Mouse (Mus musculus) embryonic facial prominence, embryonic 14.5 days (tissue): ENCODE results near the gene Mfsd4a. TPM values are rescaled to one million over a fixed set of nuclear protein-coding genes. Genes with fewer than 3 reads are reported as not detected.

Experiments used
- ATAC-seq: fragments of 200-750 bp; cut with Nextera tagmentation; 2 replicates; pipeline ENCODE4 v1.8.0; 2017; ENCODE audit warnings: low read depth, moderate number of reproducible peaks, moderate TSS enrichment
- DNase-seq: peaks from one replicate; pipeline ENCODE4 v3.0.0-alpha.2; 2015; ENCODE audit warnings: low spot score
- H3K27ac ChIP-seq: fragments of 300-500 bp; sonication (generic); replicated peaks from 2 replicates; pipeline ENCODE4 v1.5.1; 2014; ENCODE audit warnings: low read depth, mild to moderate bottlenecking, low read length, moderate library complexity
- H3K27me3 ChIP-seq: fragments of 300-500 bp; sonication (generic); replicated peaks from 2 replicates; pipeline ENCODE4 v1.6.1; 2014; ENCODE audit warnings: low read length; ENCODE audit not compliant: control insufficient read depth, insufficient read depth
- H3K36me3 ChIP-seq: fragments of 300-500 bp; sonication (generic); 2 replicates; pipeline ENCODE4 v1.6.1; 2014; ENCODE audit warnings: low read length, mixed read lengths; ENCODE audit not compliant: control insufficient read depth, insufficient read depth
- H3K4me1 ChIP-seq: fragments of 300-500 bp; sonication (generic); 2 replicates; pipeline ENCODE4 v1.6.1; 2014; ENCODE audit warnings: antibody characterized with exemption, low read length; ENCODE audit not compliant: control insufficient read depth, insufficient read depth
- H3K4me2 ChIP-seq: fragments of 300-500 bp; sonication (generic); 2 replicates; pipeline ENCODE4 v1.6.1; 2014; ENCODE audit warnings: low read depth, mild to moderate bottlenecking, low read length, moderate library complexity, mixed read lengths
- H3K4me3 ChIP-seq: fragments of 300-500 bp; sonication (generic); 2 replicates; pipeline ENCODE4 v1.5.1; 2014; ENCODE audit warnings: low read depth, mild to moderate bottlenecking, low read length
- H3K9ac ChIP-seq: fragments of 300-500 bp; sonication (generic); 2 replicates; pipeline ENCODE4 v1.6.1; 2014; ENCODE audit warnings: low read depth, mild to moderate bottlenecking, low read length, moderate library complexity, mixed read lengths
- H3K9me3 ChIP-seq: fragments of 300-500 bp; sonication (generic); 2 replicates; pipeline ENCODE4 v1.6.1; 2016; ENCODE audit warnings: low read length; ENCODE audit not compliant: control insufficient read depth
- whole genome bisulfite sequencing: fragments of 180-500 bp; shearing (Covaris S2); extraction: QIAGEN DNeasy Blood & Tissue Kit; methylation state at CpG from one replicate; pipeline ENCODE4 v1.1.7; 2014; 5-methylcytosine and 5-hydroxymethylcytosine counted together
- polyA plus RNA-seq: library from polyadenylated mRNA; unstranded; fragments of >200 nt; fragmentation: Nextera tagmentation; extraction: Ambion mirVana; gene quantifications from 2 replicates; pipeline ENCODE4 v1.2.1, GENCODE M21; 2014

Gene Mfsd4a
- polyA plus RNA-seq, 1 experiment from 2014 or later, result 13.3 TPM

DNA sequence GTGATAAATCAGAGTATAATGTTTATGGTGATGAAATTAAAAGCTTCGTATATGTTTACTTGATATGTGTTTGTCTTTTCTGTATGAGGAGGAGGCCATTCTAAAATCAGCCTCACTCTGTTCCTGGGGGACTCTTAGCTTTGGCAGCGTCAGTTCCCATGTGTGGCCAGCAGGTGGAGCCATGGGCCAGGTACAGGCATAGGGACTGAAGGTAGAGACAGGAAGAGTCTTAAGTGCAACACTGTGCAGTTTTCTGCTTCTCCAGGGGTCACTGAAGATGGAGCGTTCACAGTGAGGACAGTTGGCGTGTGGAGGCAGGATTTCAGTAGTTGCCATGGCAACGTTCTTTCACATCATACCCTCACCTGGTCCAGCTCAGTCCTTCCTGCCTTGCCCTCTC is 85.0 kb downstream of the Mfsd4a start:
- H3K4me3 ChIP-seq, result no peak overlapping the region
- H3K27ac ChIP-seq, result no peak overlapping the region
- WGBS, result 10% methylated on average over 5 of the region's 5 CpGs
- H3K4me2 ChIP-seq, result no peak overlapping the region
- ATAC-seq, result peak; percentile 67; the same call in 1 of the 2 replicates
- no peaks in the 10 kb centered on the region for H3K4me1 ChIP-seq
- no peaks in the 10 kb centered on the region for H3K36me3 ChIP-seq
- H3K9ac ChIP-seq, result no peak overlapping the region
- H3K9me3 ChIP-seq, result no peaks in the 10 kb centered on the region
- no peak for DNase-seq
- no peaks in the 10 kb centered on the region for H3K27me3 ChIP-seq

DNA sequence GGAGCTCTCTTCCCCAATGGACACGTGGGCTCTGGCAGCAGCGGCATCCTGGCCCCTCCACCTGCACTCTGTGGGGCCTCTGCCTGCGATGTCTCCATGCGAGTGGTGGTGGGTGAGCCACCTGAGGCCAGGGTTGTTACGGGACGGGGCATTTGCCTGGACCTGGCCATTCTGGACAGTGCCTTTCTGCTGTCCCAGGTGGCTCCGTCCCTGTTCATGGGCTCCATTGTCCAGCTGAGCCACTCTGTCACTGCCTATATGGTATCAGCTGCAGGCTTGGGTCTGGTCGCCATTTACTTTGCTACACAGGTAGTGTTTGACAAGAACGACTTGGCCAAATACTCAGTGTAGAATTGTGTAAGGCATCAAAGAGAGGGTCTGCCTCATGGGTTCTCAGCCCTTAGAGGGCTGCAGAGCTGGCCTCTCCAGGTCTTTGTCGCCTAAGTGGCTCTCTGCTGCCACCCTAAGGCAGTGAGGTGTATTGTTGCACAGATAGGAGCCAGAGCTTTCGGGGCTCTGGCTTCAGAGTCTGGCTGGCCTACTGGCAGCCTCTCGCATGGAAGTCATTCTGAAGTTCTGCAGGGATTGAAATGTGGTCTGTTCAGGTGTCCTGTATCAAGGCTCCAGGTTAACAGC is 86.4 kb downstream of the Mfsd4a start:
- H3K4me2 ChIP-seq, result no peak overlapping the region
- no peak overlapping the region for H3K27ac ChIP-seq
- no peaks in the 10 kb centered on the region for H3K9me3 ChIP-seq
- no peaks in the 10 kb centered on the region for H3K27me3 ChIP-seq
- no peak for DNase-seq
- peak; percentile 68; the same call in 1 of the 2 replicates for ATAC-seq
- no peak overlapping the region for H3K9ac ChIP-seq
- no peak overlapping the region for H3K4me3 ChIP-seq
- 46% methylated on average over 12 of the region's 12 CpGs for WGBS
- H3K36me3 ChIP-seq, result no peaks in the 10 kb centered on the region
- no peaks in the 10 kb centered on the region for H3K4me1 ChIP-seq

DNA sequence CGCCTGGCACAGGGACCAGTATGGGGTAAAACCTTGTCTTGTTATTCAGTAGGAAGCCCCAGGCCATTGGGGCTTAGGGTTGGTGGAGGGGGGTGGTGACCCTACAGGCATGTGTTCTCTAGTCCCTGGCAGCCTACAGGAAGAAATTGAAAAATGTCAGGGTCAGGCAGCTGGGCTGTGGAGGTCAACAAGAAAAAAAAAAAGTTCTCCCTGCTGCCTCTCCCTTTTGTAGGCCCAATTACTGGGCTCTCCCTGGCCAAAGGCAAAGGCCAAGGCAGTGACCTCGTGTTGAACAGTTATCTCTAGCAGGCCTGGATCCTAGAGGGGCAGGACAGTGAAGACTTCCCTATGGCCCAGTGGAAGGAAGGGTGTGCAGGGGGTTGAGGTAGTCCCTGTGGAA is 87.4 kb downstream of the Mfsd4a start:
- DNase-seq (no peak), ATAC-seq (no peak)
- 27% methylated on average over 2 of the region's 2 CpGs for WGBS
- Histone ChIP-seq H3K9ac (no peak overlapping the region), H3K9me3 (no peaks in the 10 kb centered on the region), H3K27ac (no peak overlapping the region), H3K4me1 (no peaks in the 10 kb centered on the region), H3K4me3 (no peak overlapping the region), H3K36me3 (no peaks in the 10 kb centered on the region), H3K4me2 (no peak overlapping the region), H3K27me3 (no peaks in the 10 kb centered on the region)

DNA sequence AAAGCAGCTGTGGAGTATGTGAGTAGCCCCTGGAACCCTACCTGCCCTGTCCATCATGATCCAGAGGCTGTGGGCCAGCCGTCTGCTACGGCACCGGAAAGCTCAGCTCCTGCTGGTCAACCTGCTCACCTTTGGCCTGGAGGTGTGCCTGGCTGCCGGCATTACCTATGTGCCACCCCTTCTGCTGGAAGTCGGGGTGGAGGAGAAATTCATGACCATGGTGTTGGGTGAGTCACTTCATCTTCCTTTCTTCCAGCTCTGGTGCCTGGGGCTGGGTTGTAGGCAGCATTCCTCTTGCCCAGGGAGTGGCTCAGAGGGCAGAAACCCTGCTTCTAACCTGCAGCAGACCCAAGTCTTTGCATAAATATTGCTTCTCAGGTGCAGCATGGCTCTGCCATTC is 91.0 kb downstream of the Mfsd4a start:
- DNase-seq (no peak), ATAC-seq (no peak)
- H3K9ac ChIP-seq, result no peak overlapping the region
- H3K9me3 ChIP-seq, result no peaks in the 10 kb centered on the region
- 0 out of 2 replicates have a peak, but pooled peaks cover 7% of the 10 kb centered on the region for H3K4me1 ChIP-seq
- WGBS, result 85% methylated on average over 5 of the region's 5 CpGs
- no peak overlapping the region for H3K4me2 ChIP-seq
- no peaks in the 10 kb centered on the region for H3K36me3 ChIP-seq
- no peaks in the 10 kb centered on the region for H3K27me3 ChIP-seq
- no peak overlapping the region for H3K4me3 ChIP-seq
- no peak overlapping the region for H3K27ac ChIP-seq

DNA sequence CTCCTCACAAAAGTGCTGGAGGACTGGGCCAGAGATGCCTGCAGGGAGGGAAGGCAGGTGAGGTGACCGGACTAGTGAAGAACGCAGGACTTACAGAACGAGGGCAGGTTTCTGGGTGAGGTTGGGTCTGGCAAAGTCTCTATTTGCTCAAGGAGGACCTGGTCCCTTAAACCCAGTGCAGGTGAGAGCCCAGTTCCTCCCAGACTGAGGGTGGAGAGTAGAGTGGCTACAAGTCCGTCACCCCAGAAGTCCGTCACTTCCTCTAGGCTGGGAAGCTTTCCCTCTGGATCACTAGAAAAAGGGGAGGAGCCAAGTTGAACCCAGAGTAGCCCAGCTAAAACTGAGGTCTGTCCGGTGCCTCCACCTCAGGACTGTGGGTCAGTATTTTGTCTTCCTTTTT is 93.9 kb downstream of the Mfsd4a start:
- 0 out of 2 replicates have a peak, but pooled peaks cover 2% of the 10 kb centered on the region for H3K27me3 ChIP-seq
- no peaks in the 10 kb centered on the region for H3K9me3 ChIP-seq
- no peak overlapping the region for H3K27ac ChIP-seq
- peaks cover 18% of the 10 kb centered on the region for H3K4me1 ChIP-seq
- H3K9ac ChIP-seq, result no peak overlapping the region
- no peak overlapping the region for H3K4me2 ChIP-seq
- no peak for DNase-seq
- H3K36me3 ChIP-seq, result no peaks in the 10 kb centered on the region
- H3K4me3 ChIP-seq, result no peak overlapping the region
- 76% methylated on average over 5 of the region's 6 CpGs for WGBS
- ATAC-seq, result no peak

Other genes starting within 250 kb of the Mfsd4a start
- gene Slc41a1, start 240.6 kb downstream of the Mfsd4a start, polyA plus RNA-seq, result 18.0 and 19.5 TPM in 2 replicates
- 24.1 and 24.4 TPM in 2 replicates for gene Rab29, start 200.8 kb downstream of the Mfsd4a start, polyA plus RNA-seq
- gene Nucks1, start 157.5 kb downstream of the Mfsd4a start, polyA plus RNA-seq, result 45.1 and 48.9 TPM in 2 replicates
- 8.5 and 11.0 TPM in 2 replicates for gene Slc45a3, start 105.1 kb downstream of the Mfsd4a start, polyA plus RNA-seq
- 27.6 and 39.0 TPM in 2 replicates for gene Elk4, start 60.5 kb downstream of the Mfsd4a start, polyA plus RNA-seq
- gene Cdk18, start 71.6 kb upstream of the Mfsd4a start, polyA plus RNA-seq, result 2.2 and 2.5 TPM in 2 replicates
- 0.46 and 2.0 TPM in 2 replicates for gene Lemd1, start 123.4 kb upstream of the Mfsd4a start, polyA plus RNA-seq
- 0.34 and 0.71 TPM in 2 replicates for gene AC124108.1, start 123.4 kb upstream of the Mfsd4a start, polyA plus RNA-seq
- not detected in 2 replicates for gene Gm10188, start 161.7 kb upstream of the Mfsd4a start, polyA plus RNA-seq
- gene Klhdc8a, start 230.6 kb upstream of the Mfsd4a start, polyA plus RNA-seq, result 0.52 and 0.70 TPM in 2 replicates
- gene Nuak2, start 248.1 kb upstream of the Mfsd4a start, polyA plus RNA-seq, result 5.2 and 6.1 TPM in 2 replicates